In the genomic region with DNA sequence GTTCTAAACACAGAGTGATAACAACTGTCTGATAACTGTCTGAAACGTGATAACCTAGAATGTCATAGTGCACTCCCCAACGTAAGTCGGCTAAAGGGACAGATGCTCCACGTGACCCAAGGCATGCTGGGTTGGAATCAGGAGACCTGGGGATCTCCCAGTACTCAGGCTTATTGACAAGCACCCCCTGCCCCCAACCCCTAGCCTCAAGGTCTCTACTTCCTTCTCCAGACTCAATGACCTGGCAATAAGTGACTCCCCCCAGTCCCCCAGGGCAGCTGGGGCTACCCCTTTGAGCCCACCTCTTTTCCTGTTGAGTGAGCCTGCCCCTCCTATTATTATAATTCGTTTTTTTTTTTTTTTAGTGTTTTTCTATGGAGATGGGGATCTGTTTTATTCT, we compare ENCODE assay signal across 13 mouse cellular contexts. TPM values are rescaled to one million over a fixed set of nuclear protein-coding genes. Genes with fewer than 3 reads are reported as not detected.
"Had no signal": no experiment of that assay in that cellular context is flagged by ENCODE, and none has a peak within 500 bp of the region (broad histone marks: within the 10 kb centered on the region; RNA-seq: fewer than 3 reads in every experiment).

No protein-coding gene starts in this region.

- H3K27me3 ChIP-seq: liver, embryonic 15.5 days; neural tube, embryonic 12.5 days had no signal

- H3K4me2 ChIP-seq: liver, embryonic 11.5 days; liver, embryonic 15.5 days; neural tube, embryonic 12.5 days had no signal

- H3K9ac ChIP-seq: liver, embryonic 15.5 days; neural tube, embryonic 12.5 days had no signal

- H3K27ac ChIP-seq: layer of hippocampus, adult 2 months; left cerebral cortex, adult 2 months; limb, embryonic 10.5 days; liver, embryonic 15.5 days; midbrain, embryonic 10.5 days; neural tube, embryonic 12.5 days had no signal

- DNase-seq: kidney, adult 8-10 months; lung, adult 2 months; midbrain, embryonic 14.5 days; right cerebral cortex, postnatal 25 days; thymus, adult 18-20 months; thymus, postnatal 14 days had no signal

- H3K36me3 ChIP-seq: limb, embryonic 10.5 days; liver, embryonic 15.5 days; midbrain, embryonic 10.5 days; neural tube, embryonic 12.5 days had no signal

- H3K4me3 ChIP-seq: layer of hippocampus, adult 2 months; left cerebral cortex, adult 2 months; limb, embryonic 10.5 days; liver, embryonic 15.5 days; midbrain, embryonic 10.5 days; neural tube, embryonic 12.5 days had no signal

- H3K9me3 ChIP-seq: limb, embryonic 10.5 days; liver, embryonic 15.5 days; midbrain, embryonic 10.5 days; neural tube, embryonic 12.5 days had no signal

RNA-seq across cellular contexts. Expression of a gene that starts 30.8 kb away (rescaled TPM):
- polyA plus RNA-seq: lung, adult 2 months; midbrain, embryonic 14.5 days had no signal
